Mouse (Mus musculus): Measurements from ENCODE around the gene Fam160a2.
"Not testable (repeated sequence)": the region's sequence is repeated elsewhere in the genome, so short reads cannot be mapped to it uniquely, and the experiment has no call there.

Fam160a2 gene

GRCm38 (mm10) chr7:105399935-105400624 is at the start of gene Fam160a2:
Fam160a2 (minus strand) TSS chr7:105400054.
- in situ Hi-C loops (cut with MboI), result no loop called here

- in situ Hi-C loops (cut with MboI), result no loop called here
These were observed 45.2 kb upstream of the Fam160a2 start for GRCm38 (mm10) chr7:105445076-105445475.

- in situ Hi-C loops (cut with MboI), result no loop called here
These were observed 41.6 kb upstream of the Fam160a2 start for GRCm38 (mm10) chr7:105441426-105441825.

- in situ Hi-C loops (cut with MboI), result no loop called here
These were observed 38.3 kb upstream of the Fam160a2 start for GRCm38 (mm10) chr7:105437979-105438772.

- in situ Hi-C loops (cut with MboI), result no loop called here
These were observed 34.9 kb upstream of the Fam160a2 start for GRCm38 (mm10) chr7:105434798-105435197.

GRCm38 (mm10) chr7:105433859-105434258 is 34.0 kb upstream of the Fam160a2 start:
- in situ Hi-C loops (cut with MboI), result no loop called here

GRCm38 (mm10) chr7:105432058-105432457 is 32.2 kb upstream of the Fam160a2 start:
- in situ Hi-C loops (cut with MboI), result no loop called here

GRCm38 (mm10) chr7:105426051-105426450 is 26.2 kb upstream of the Fam160a2 start:
- in situ Hi-C loops (cut with MboI), result no loop called here

GRCm38 (mm10) chr7:105425424-105426043 is 25.7 kb upstream of the Fam160a2 start, which contains the start of gene Cckbr:
Cckbr (plus strand) TSS chr7:105425731.
- in situ Hi-C loops (cut with MboI), result no loop called here

GRCm38 (mm10) chr7:105424368-105424767 is 24.5 kb upstream of the Fam160a2 start:
- in situ Hi-C loops (cut with MboI), result no loop called here

- in situ Hi-C loops (cut with MboI), result no loop called here
These were observed 21.0 kb upstream of the Fam160a2 start for GRCm38 (mm10) chr7:105420903-105421302.

- in situ Hi-C loops (cut with MboI), result no loop called here
These were observed 18.3 kb upstream of the Fam160a2 start for GRCm38 (mm10) chr7:105418106-105418505.

- in situ Hi-C loops (cut with MboI), result no loop called here
These were observed 16.7 kb upstream of the Fam160a2 start for GRCm38 (mm10) chr7:105416529-105416928.

GRCm38 (mm10) chr7:105414385-105414784 is 14.5 kb upstream of the Fam160a2 start:
- in situ Hi-C loops (cut with MboI), result no loop called here

GRCm38 (mm10) chr7:105411874-105412632 is 12.2 kb upstream of the Fam160a2 start:
- in situ Hi-C loops (cut with MboI), result not testable (repeated sequence)

- in situ Hi-C loops (cut with MboI), result no loop called here
These were observed 6.5 kb upstream of the Fam160a2 start for GRCm38 (mm10) chr7:105406322-105406721.

GRCm38 (mm10) chr7:105404268-105404667 is 4.4 kb upstream of the Fam160a2 start, which contains the start of gene Cnga4:
Cnga4 (plus strand) TSS chr7:105404568.
- in situ Hi-C loops (cut with MboI), result no loop called here

GRCm38 (mm10) chr7:105399058-105399934 is 558 bp downstream of the Fam160a2 start:
- in situ Hi-C loops (cut with MboI), result no loop called here

GRCm38 (mm10) chr7:105396126-105396525 is 3.7 kb downstream of the Fam160a2 start:
- in situ Hi-C loops (cut with MboI), result no loop called here

- in situ Hi-C loops (cut with MboI), result no loop called here
These were observed 4.6 kb downstream of the Fam160a2 start for GRCm38 (mm10) chr7:105395131-105395820.

Measured in mature B cell (primary cell).